Mouse (Mus musculus) CD4-positive, CD25-positive, alpha-beta regulatory T cell, adult 2 months (primary cell): ENCODE data around the gene Mtrf1l.
A peak's percentile ranks its signal among the peaks of the same experiment; 100 is the strongest.

Experiments
- DNase-seq: peaks from one replicate; pipeline ENCODE4 v3.0.0-alpha.2; 2012; ENCODE audit warnings: low read depth, low spot score

The Mtrf1l gene

GRCm38 (mm10) chr10:5804691-5805156 is 19.0 kb downstream of the Mtrf1l start:
- DNase-seq: no peak

GRCm38 (mm10) chr10:5803739-5804138 is 20.0 kb downstream of the Mtrf1l start:
- no peak for DNase-seq

GRCm38 (mm10) chr10:5802866-5803265 is 20.8 kb downstream of the Mtrf1l start:
- DNase-seq: peak; percentile 10

DNA sequence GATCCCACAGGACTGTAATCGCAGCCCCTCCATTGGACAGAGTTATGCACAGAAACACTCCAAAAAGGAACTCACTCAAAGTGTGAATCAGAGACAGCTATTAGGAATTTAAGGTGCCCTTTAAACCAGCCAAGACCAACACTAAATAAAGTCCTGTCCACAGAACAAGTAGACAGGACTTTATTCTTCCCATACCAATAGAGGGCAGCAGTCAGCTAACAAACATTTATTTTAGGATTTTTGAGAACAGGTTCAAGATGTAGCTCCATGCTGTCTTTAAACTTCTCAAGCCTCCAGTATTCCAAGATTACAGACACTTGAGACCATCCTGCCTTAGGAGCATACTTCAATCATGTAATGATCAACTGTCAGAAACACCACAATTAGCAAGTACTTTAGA is 23.2 kb downstream of the Mtrf1l start:
- peak; percentile 64 for DNase-seq

- DNase-seq: no peak
Observed at GRCm38 (mm10) chr10:5798069-5798468, 25.6 kb downstream of the Mtrf1l start.

- DNase-seq: peak; percentile 55
Observed at GRCm38 (mm10) chr10:5790657-5791056, 33.1 kb downstream of the Mtrf1l start.

DNA sequence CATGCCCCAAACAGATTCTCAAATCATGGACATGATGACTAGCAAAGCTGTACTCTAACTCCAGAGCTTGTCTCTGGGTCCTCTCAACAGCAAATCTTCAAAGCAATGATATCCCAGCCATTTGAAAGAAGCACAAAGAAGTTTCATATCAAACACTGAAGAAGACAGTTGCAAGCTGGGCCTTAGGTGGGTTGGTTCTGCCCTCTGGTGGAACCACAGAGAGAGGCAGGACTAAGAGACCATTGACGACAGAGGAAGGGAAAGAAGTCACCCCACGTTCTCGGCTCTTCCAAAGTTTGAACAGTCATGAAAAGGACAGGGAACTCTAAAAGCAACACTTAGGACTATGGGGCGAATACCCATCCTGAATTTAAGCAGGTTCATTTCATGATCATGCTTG is 36.8 kb downstream of the Mtrf1l start:
- peak; percentile 47 for DNase-seq
